Mouse (Mus musculus) liver, adult 2 months (tissue): Measurements from ENCODE around the gene Axdnd1. TPM values are rescaled to one million over a fixed set of nuclear protein-coding genes. Genes with fewer than 3 reads are reported as not detected.

Experiments
- DNase-seq: peaks from one replicate; pipeline ENCODE4 v3.0.0-alpha.2; 2011; ENCODE audit warnings: low read depth, low spot score; ENCODE audit errors: extremely low read depth
- H3K27ac ChIP-seq: fragments of 200-500 bp; replicated peaks from 2 replicates; pipeline ENCODE4 v1.5.1; 2012; ENCODE audit warnings: low read depth, mild to moderate bottlenecking, control low read depth, inconsistent platforms, low read length; ENCODE audit not compliant: insufficient read depth
- H3K27me3 ChIP-seq: fragments of 200-500 bp; 2 replicates; pipeline ENCODE4 v1.6.1; 2012; ENCODE audit warnings: mild to moderate bottlenecking, moderate library complexity, low read length, inconsistent platforms; ENCODE audit not compliant: control insufficient read depth, insufficient read depth
- H3K36me3 ChIP-seq: fragments of 200-500 bp; 2 replicates; pipeline ENCODE4 v1.6.1; 2012; ENCODE audit warnings: low read length, inconsistent platforms; ENCODE audit not compliant: control insufficient read depth, insufficient read depth
- H3K4me1 ChIP-seq: fragments of 200-500 bp; 2 replicates; pipeline ENCODE4 v1.6.1; 2011; ENCODE audit warnings: low read length; ENCODE audit not compliant: control insufficient read depth, insufficient read depth
- H3K4me3 ChIP-seq: fragments of 200-500 bp; 2 replicates; pipeline ENCODE4 v1.5.1; 2011; ENCODE audit warnings: low read depth, mild to moderate bottlenecking, control low read depth, low read length, moderate library complexity; ENCODE audit not compliant: insufficient read depth
- H3K79me2 ChIP-seq: fragments of 200-500 bp; 2 replicates; pipeline ENCODE4 v1.6.1; 2012; ENCODE audit warnings: inconsistent platforms, mild to moderate bottlenecking, low read length, moderate library complexity; ENCODE audit not compliant: control insufficient read depth, insufficient read depth
- H3K9ac ChIP-seq: fragments of 200-500 bp; 2 replicates; pipeline ENCODE4 v1.6.1; 2012; ENCODE audit warnings: low read depth, mild to moderate bottlenecking, control low read depth, inconsistent platforms, low read length
- CTCF ChIP-seq: fragments of 200-500 bp; IDR thresholded peaks from 2 replicates; pipeline ENCODE4 v1.5.1; 2011; ENCODE audit warnings: low read depth, low read length, control low read depth
- POLR2A ChIP-seq: fragments of 200-500 bp; IDR thresholded peaks from 2 replicates; pipeline ENCODE4 v1.6.1; 2011; ENCODE audit warnings: low read length, control low read depth; ENCODE audit not compliant: insufficient read depth; ENCODE audit errors: extremely low read depth
- WGBS: fragments of 180-500 bp; shearing (Covaris S2); methylation state at CpG from one replicate; pipeline ENCODE4 v1.1.7; 2018; 5-methylcytosine and 5-hydroxymethylcytosine counted together
- polyA plus RNA-seq: library from polyadenylated mRNA; depleted of rRNA; stranded (reverse); fragments of >200 nt; gene quantifications from 2 replicates; pipeline ENCODE4 v1.2.3, GENCODE M21; 2012
- total RNA-seq: library from RNA; depleted of rRNA; stranded (reverse); fragments of >200 nt; gene quantifications from 2 replicates; pipeline ENCODE4 v1.2.3, GENCODE M21; 2014

Axdnd1 gene
- total and polyA plus RNA-seq, 2 experiments, result not detected

DNA sequence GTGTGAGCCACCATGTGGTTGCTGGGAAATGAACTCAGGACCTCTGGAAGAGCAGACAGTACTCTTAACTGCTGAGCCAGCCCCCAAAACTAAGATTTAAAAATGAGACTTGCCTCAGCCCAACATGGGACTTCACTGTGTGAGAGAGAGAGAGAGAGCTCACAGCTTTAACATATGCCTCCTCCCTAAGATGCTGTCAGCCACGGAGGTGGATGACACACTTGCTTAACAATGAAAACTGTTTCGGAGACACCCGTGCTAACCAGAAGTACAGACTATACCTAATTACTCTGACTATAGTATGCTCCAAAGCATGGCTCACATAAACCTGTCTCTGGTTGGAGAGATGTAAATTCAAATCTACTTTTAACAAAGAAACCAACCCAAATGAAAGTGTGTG is 12.5 kb upstream of the Axdnd1 start:
- Histone ChIP-seq H3K9ac (no peak overlapping the region), H3K27me3 (no peaks in the 10 kb centered on the region), H3K27ac (no peak overlapping the region), H3K79me2 (no peaks in the 10 kb centered on the region), H3K36me3 (no peaks in the 10 kb centered on the region), H3K4me3 (no peak overlapping the region), H3K4me1 (no peaks in the 10 kb centered on the region)
- 89% methylated on average over 3 of the region's 3 CpGs for WGBS
- no peak for DNase-seq
- TF ChIP-seq POLR2A, result no peak
- TF ChIP-seq CTCF, result no peak

DNA sequence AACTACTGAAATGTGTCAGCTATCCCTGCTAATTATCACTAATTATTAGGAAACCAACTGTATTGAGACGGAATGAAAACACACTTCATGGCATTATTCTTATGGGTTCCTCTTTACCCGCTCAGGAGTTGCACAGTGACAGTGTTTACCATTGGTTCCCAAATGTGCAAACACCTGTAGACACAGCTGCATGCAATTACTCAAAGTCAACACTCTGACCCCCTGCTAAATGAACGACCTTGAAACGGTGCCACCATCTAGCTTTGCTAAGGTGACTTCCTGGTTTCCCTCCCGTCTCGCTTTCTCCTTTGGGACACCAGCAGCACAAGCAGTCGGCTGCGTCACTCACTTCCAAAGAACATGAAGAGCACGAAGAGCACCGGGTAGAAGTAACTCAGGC is 11.5 kb upstream of the Axdnd1 start:
- TF ChIP-seq CTCF (no peak), POLR2A (no peak)

DNA sequence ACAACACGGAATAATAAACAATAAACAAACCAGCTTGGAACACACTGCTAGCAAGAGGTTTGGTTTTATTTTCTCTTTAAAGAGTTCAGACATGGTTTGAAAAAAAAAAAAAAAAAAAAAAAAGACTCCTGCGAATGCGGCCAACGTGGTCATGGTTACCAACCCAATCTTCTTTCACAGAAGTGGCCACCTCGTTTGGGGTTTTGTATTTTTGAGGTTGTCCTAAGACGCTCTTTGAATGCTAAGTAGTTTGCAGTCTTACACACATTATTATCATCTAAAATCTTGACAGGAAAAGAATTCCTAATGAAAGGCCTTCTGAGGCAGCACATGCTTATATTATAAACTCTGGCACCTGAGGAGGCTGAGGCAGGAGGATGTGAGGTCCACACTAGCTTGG is 7.5 kb upstream of the Axdnd1 start:
- no peaks in the 10 kb centered on the region for H3K36me3 ChIP-seq
- TF ChIP-seq CTCF (no peak), POLR2A (no peak)
- H3K4me3 ChIP-seq, result no peak overlapping the region
- H3K9ac ChIP-seq, result no peak overlapping the region
- no peaks in the 10 kb centered on the region for H3K4me1 ChIP-seq
- no peaks in the 10 kb centered on the region for H3K79me2 ChIP-seq
- DNase-seq, result no peak
- H3K27me3 ChIP-seq, result no peaks in the 10 kb centered on the region
- 90% methylated on average over 6 of the region's 6 CpGs for WGBS
- no peak overlapping the region for H3K27ac ChIP-seq

More for the DNA sequence above, 11.5 kb upstream of the Axdnd1 start:
- no peak for DNase-seq
- H3K9ac ChIP-seq, result no peak overlapping the region
- no peaks in the 10 kb centered on the region for H3K4me1 ChIP-seq
- H3K36me3 ChIP-seq, result no peaks in the 10 kb centered on the region
- no peaks in the 10 kb centered on the region for H3K79me2 ChIP-seq
- no peak overlapping the region for H3K27ac ChIP-seq
- 83% methylated on average over 10 of the region's 10 CpGs for WGBS
- H3K27me3 ChIP-seq, result no peaks in the 10 kb centered on the region
- H3K4me3 ChIP-seq, result no peak overlapping the region

DNA sequence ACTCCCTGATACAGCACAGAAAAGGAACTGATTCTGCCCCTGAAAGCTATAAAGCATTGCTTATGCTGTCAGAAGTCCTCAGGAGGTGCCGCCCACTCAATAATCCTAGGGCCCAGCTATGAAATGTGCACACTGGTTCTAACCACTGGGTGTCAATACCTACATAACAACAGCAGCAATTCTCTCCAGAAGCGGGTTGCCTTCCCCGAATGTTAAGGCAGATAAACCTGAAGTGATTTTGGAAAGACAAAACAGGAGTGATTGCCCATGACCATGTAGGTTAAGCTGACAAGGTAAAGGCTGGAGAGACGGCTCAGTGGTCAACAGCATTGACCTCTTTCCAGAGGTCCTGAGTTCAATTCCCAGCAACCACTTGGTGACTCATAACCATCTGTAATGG is 4.8 kb upstream of the Axdnd1 start:
- Histone ChIP-seq H3K9ac (no peak overlapping the region), H3K27me3 (no peaks in the 10 kb centered on the region), H3K4me3 (no peak overlapping the region), H3K4me1 (peaks cover 3% of the 10 kb centered on the region; the same call in 1 of the 2 replicates), H3K79me2 (no peaks in the 10 kb centered on the region), H3K27ac (no peak overlapping the region), H3K36me3 (no peaks in the 10 kb centered on the region)
- no peak for TF ChIP-seq CTCF
- TF ChIP-seq POLR2A, result no peak
- whole genome bisulfite sequencing, result 95% methylated on average over 4 of the region's 4 CpGs
- no peak for DNase-seq

DNA sequence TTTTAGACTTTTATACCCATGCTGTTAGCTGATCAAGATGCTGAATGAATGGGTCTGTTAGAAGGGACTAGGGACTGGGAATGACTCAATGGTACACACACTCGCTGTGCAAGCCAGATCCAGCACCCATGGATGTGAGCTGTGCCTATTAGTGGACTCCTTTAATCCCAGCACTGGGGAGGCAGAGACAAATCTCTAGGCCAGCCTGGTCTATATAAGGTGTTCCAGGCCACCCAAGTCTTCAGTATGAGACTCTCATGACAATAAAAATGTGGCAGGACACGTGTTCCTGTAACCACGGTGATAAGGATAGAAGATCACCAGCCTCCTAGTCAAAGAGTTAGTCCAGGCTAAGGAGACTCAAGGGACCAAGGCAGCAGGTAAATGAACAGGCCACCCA is 3.1 kb upstream of the Axdnd1 start:
- Histone ChIP-seq H3K27ac (no peak overlapping the region), H3K9ac (no peak overlapping the region), H3K4me1 (peaks cover 3% of the 10 kb centered on the region; the same call in 1 of the 2 replicates), H3K4me3 (no peak overlapping the region), H3K79me2 (no peaks in the 10 kb centered on the region), H3K36me3 (no peaks in the 10 kb centered on the region), H3K27me3 (no peaks in the 10 kb centered on the region)
- 90% methylated on average over 3 of the region's 3 CpGs for WGBS
- DNase-seq, result no peak
- TF ChIP-seq POLR2A, result no peak
- TF ChIP-seq CTCF, result no peak

DNA sequence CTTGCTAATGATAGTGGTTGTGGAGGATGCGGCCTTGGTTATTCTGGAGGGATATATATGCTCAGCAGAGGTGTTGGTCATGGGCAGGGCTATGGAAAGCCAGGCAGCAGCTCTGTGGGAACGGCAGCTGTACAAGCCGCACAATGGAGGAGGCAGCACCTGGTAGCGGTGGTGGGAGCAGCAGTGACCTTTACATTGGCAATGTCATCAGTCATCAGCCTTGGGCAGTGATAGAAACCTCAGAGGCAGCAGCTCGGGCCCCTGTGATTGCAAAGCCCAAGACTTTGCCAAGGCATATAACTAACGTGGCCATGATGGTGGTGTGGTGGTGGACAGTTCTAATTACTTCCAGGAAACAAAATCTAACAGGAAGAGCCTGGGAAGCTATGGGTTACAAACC is 2.5 kb upstream of the Axdnd1 start:
- TF ChIP-seq CTCF (no peak), POLR2A (no peak)
- Histone ChIP-seq H3K4me1 (peaks cover 3% of the 10 kb centered on the region; the same call in 1 of the 2 replicates), H3K4me3 (no peak overlapping the region), H3K27ac (no peak overlapping the region), H3K36me3 (no peaks in the 10 kb centered on the region), H3K9ac (no peak overlapping the region), H3K79me2 (no peaks in the 10 kb centered on the region), H3K27me3 (no peaks in the 10 kb centered on the region)
- DNase-seq, result no peak
- WGBS, result 85% methylated on average over 6 of the region's 6 CpGs
